Mouse (Mus musculus): ENCODE measurements around the gene Rab36. TPM values are rescaled to one million over a fixed set of nuclear protein-coding genes. Genes with fewer than 3 reads are reported as not detected.
A peak's percentile ranks its signal among the peaks of the same experiment; 100 is the strongest.

The Rab36 gene
- 10 to 100 TPM; 31.4 to 40.3 TPM for total RNA-seq (2021)
- long read RNA-seq, partial matches to known transcripts: 4 of 15 reads
- long read RNA-seq, other reads (novel, unspliced or antisense): 7 of 15 reads

GRCm38 (mm10) chr10:75036883-75037379 is at the start of gene Rab36:
Gene Rab36 (plus strand): TSS chr10:75037058.
- DNase-seq (ENCODE audit: low spot score in 2 of 2): peak; percentile 96

GRCm38 (mm10) chr10:74987698-74988470 is 49.0 kb upstream of the Rab36 start:
- DNase-seq (ENCODE audit: low spot score in 2 of 2): no peak

- DNase-seq (ENCODE audit: low spot score in 2 of 2): no peak
Observed at GRCm38 (mm10) chr10:74989814-74990213, 47.0 kb upstream of the Rab36 start.

- DNase-seq (ENCODE audit: low spot score in 2 of 2): no peak
Observed at GRCm38 (mm10) chr10:74990584-74991322, 46.1 kb upstream of the Rab36 start.

- DNase-seq (ENCODE audit: low spot score in 2 of 2): no peak
Observed at GRCm38 (mm10) chr10:74994863-74995262, 42.0 kb upstream of the Rab36 start.

GRCm38 (mm10) chr10:74995377-74995776 is 41.5 kb upstream of the Rab36 start:
- DNase-seq (ENCODE audit: low spot score in 2 of 2): peak; percentile 52 to 60

- no peak for DNase-seq (ENCODE audit: low spot score in 2 of 2)
Observed at GRCm38 (mm10) chr10:75001391-75001790, 35.5 kb upstream of the Rab36 start.

- DNase-seq (ENCODE audit: low spot score in 2 of 2): no peak
Observed at GRCm38 (mm10) chr10:75004067-75004466, 32.8 kb upstream of the Rab36 start.

GRCm38 (mm10) chr10:75006889-75007662 is 29.8 kb upstream of the Rab36 start:
- DNase-seq (ENCODE audit: low spot score in 2 of 2): peak; percentile 38 to 53

- peak; percentile 44 to 48 for DNase-seq (ENCODE audit: low spot score in 2 of 2)
Observed at GRCm38 (mm10) chr10:75010704-75011103, 26.2 kb upstream of the Rab36 start.

- DNase-seq (ENCODE audit: low spot score in 2 of 2): no peak
Observed at GRCm38 (mm10) chr10:75015465-75015864, 21.4 kb upstream of the Rab36 start.

- DNase-seq (ENCODE audit: low spot score in 2 of 2): no peak
Observed at GRCm38 (mm10) chr10:75016481-75016880, 20.4 kb upstream of the Rab36 start.

GRCm38 (mm10) chr10:75020271-75020670 is 16.6 kb upstream of the Rab36 start:
- DNase-seq (ENCODE audit: low spot score in 2 of 2): no peak

GRCm38 (mm10) chr10:75021138-75021537 is 15.7 kb upstream of the Rab36 start:
- peak; percentile 87 to 91 for DNase-seq (ENCODE audit: low spot score in 2 of 2)

GRCm38 (mm10) chr10:75026491-75026890 is 10.4 kb upstream of the Rab36 start:
- no peak for DNase-seq (ENCODE audit: low spot score in 2 of 2)

GRCm38 (mm10) chr10:75028743-75029142 is 8.1 kb upstream of the Rab36 start:
- no peak for DNase-seq (ENCODE audit: low spot score in 2 of 2)

- DNase-seq (ENCODE audit: low spot score in 2 of 2): no peak
Observed at GRCm38 (mm10) chr10:75029677-75030076, 7.2 kb upstream of the Rab36 start.

- no peak for DNase-seq (ENCODE audit: low spot score in 2 of 2)
Observed at GRCm38 (mm10) chr10:75030234-75030633, 6.6 kb upstream of the Rab36 start.

- DNase-seq (ENCODE audit: low spot score in 2 of 2): no peak
Observed at GRCm38 (mm10) chr10:75031345-75032114, 5.3 kb upstream of the Rab36 start.

- peak; percentile 85 to 88 for DNase-seq (ENCODE audit: low spot score in 2 of 2)
Observed at GRCm38 (mm10) chr10:75032395-75032794, 4.5 kb upstream of the Rab36 start, which contains the start of gene Rsph14. Gene Rsph14 (minus strand): TSS chr10:75032586.

Measured in layer of hippocampus, postnatal 10 days (tissue).